Mouse (Mus musculus) lung, embryonic 14.5 days (tissue): ENCODE results near the gene 4930513O06Rik. TPM values are rescaled to one million over a fixed set of nuclear protein-coding genes. Genes with fewer than 3 reads are reported as not detected.

Experiments used
- ATAC-seq: fragments of 200-750 bp; cut with Nextera tagmentation; 2 replicates; pipeline ENCODE4 v1.8.0; 2017; ENCODE audit warnings: mild to moderate bottlenecking, moderate TSS enrichment, moderate library complexity; ENCODE audit not compliant: insufficient read depth
- DNase-seq: peaks from one replicate; pipeline ENCODE4 v3.0.0-alpha.2; 2015
- H3K27ac ChIP-seq: fragments of 300-500 bp; sonication (generic); 2 replicates; pipeline ENCODE4 v1.5.1; 2014; ENCODE audit warnings: low read depth, mild to moderate bottlenecking, moderate library complexity
- H3K27me3 ChIP-seq: fragments of 300-500 bp; sonication (generic); 2 replicates; pipeline ENCODE4 v1.6.1; 2014; ENCODE audit warnings: low read length, control low read depth; ENCODE audit not compliant: insufficient read depth
- H3K36me3 ChIP-seq: fragments of 300-500 bp; sonication (generic); 2 replicates; pipeline ENCODE4 v1.6.1; 2014; ENCODE audit warnings: control low read depth; ENCODE audit not compliant: insufficient read depth
- H3K4me1 ChIP-seq: fragments of 300-500 bp; sonication (generic); 2 replicates; pipeline ENCODE4 v1.6.1; 2014; ENCODE audit warnings: antibody characterized with exemption, control low read depth; ENCODE audit not compliant: insufficient read depth
- H3K4me2 ChIP-seq: fragments of 300-500 bp; sonication (generic); 2 replicates; pipeline ENCODE4 v1.6.1; 2014; ENCODE audit warnings: mild to moderate bottlenecking
- H3K4me3 ChIP-seq: fragments of 300-500 bp; sonication (generic); 2 replicates; pipeline ENCODE4 v1.5.1; 2014; ENCODE audit warnings: low read depth, low read length
- H3K9ac ChIP-seq: fragments of 300-500 bp; sonication (generic); 2 replicates; pipeline ENCODE4 v1.6.1; 2014
- H3K9me3 ChIP-seq: fragments of 300-500 bp; sonication (generic); 2 replicates; pipeline ENCODE4 v1.6.1; 2016; ENCODE audit warnings: low read depth, low read length, control low read depth
- CTCF ChIP-seq: IDR thresholded peaks from 2 replicates; pipeline ENCODE4 v1.5.1; 2016; ENCODE audit warnings: antibody characterized with exemption, low read depth
- WGBS: fragments of 180-500 bp; shearing (Covaris S2); extraction: QIAGEN DNeasy Blood & Tissue Kit; methylation state at CpG from one replicate; pipeline ENCODE4 v1.1.7; 2014; 5-methylcytosine and 5-hydroxymethylcytosine counted together
- polyA plus RNA-seq: library from polyadenylated mRNA; unstranded; fragments of >200 nt; fragmentation: Nextera tagmentation; extraction: Ambion mirVana; gene quantifications from 2 replicates; pipeline ENCODE4 v1.2.1, GENCODE M21; 2014

4930513O06Rik gene
- polyA plus RNA-seq = not detected in 2 replicates

DNA sequence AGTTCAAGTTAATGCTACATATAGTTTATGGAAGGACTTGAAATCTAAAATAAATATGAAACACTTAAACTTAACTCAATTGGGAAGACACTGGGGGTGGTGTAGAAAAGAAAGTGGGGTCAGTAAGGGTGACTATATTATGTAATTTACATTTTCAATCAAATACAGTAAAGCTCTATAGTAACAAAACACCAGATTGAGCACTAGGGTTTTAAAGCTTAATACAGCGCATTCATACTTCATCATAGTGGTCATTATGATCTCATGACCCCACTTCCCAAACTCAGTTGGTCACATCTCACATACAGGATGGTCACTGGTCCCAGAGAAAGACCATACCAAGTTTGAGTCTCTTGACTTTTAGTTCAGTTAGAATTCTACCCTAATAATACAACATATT, at the start of gene 4930513O06Rik:
TSS of gene 4930513O06Rik (plus strand) at position 301 of the 400 bp plus-strand sequence.
- WGBS = 97% methylated on average over 1 of the region's 1 CpGs
- Histone ChIP-seq H3K4me2 (no peak within 1 kb of the TSS), H3K36me3 (no peaks in the 10 kb centered on the region), H3K9me3 (no peaks in the 10 kb centered on the region), H3K4me1 (no peaks in the 10 kb centered on the region), H3K27ac (no peak within 1 kb of the TSS), H3K4me3 (no peak within 1 kb of the TSS), H3K9ac (no peak within 1 kb of the TSS), H3K27me3 (no peaks in the 10 kb centered on the region)
- DNase-seq = no peak
- TF ChIP-seq CTCF = no peak
- no peak for ATAC-seq

DNA sequence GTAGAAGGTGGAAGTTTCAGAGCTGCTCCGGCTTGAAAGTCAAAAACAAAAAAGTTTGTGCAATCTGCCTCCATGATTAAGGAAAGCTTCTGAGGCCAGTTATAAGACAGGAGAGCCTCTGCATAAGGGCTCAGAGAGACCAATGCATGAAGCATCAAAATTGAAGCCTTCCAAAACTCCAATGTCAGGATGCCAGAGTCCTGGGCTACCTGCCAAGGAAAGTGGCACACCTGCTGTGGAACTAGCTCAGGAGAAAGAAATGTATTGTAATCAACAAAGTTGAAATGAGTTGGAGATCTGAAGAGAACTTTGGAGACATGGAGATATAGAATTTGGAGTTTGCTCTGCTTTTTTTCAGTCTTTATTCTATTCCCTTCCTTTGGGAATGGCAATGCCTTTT, 48.4 kb upstream of the 4930513O06Rik start:
- Histone ChIP-seq H3K27me3 (no peaks in the 10 kb centered on the region), H3K4me3 (no peak overlapping the region), H3K4me1 (no peaks in the 10 kb centered on the region), H3K36me3 (no peaks in the 10 kb centered on the region), H3K9ac (no peak overlapping the region), H3K4me2 (no peak overlapping the region), H3K9me3 (no peaks in the 10 kb centered on the region), H3K27ac (no peak overlapping the region)
- no peak for ATAC-seq
- no peak for DNase-seq
- TF ChIP-seq CTCF = no peak
- WGBS = 92% methylated on average over 1 of the region's 1 CpGs

DNA sequence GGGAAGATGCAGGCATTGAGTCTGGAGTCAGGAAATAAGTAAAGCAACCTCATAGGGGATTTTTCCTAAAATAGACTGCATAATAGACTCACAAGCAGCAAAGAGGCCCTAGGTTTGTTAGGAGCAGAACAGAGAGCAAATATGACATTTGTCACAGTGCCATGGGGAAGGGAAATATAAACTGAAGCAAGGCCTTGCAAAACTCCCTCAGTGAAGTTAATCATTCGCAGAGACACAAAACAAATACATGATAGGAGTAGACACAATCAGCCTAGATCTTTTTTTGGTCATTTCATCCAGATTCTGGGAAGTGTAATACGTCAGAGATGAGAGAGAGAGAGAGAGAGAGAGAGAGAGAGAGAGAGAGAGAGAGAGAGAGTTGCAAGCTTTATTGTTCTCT, 46.7 kb upstream of the 4930513O06Rik start:
- Histone ChIP-seq H3K4me3 (no peak overlapping the region), H3K4me1 (no peaks in the 10 kb centered on the region), H3K27me3 (no peaks in the 10 kb centered on the region), H3K9ac (no peak overlapping the region), H3K9me3 (no peaks in the 10 kb centered on the region), H3K27ac (no peak overlapping the region), H3K36me3 (no peaks in the 10 kb centered on the region), H3K4me2 (no peak overlapping the region)
- TF ChIP-seq CTCF = no peak
- ATAC-seq (no peak), DNase-seq (peak; percentile 29)
- WGBS = 40% methylated on average over 2 of the region's 2 CpGs

GRCm38 (mm10) chrX:139041148-139041547, 44.9 kb upstream of the 4930513O06Rik start:
- DNase-seq = no peak
- H3K9me3 ChIP-seq = no peaks in the 10 kb centered on the region
- TF ChIP-seq CTCF = no peak
- H3K4me1 ChIP-seq = no peaks in the 10 kb centered on the region
- H3K27me3 ChIP-seq = no peaks in the 10 kb centered on the region
- no peak overlapping the region for H3K4me2 ChIP-seq
- H3K36me3 ChIP-seq = no peaks in the 10 kb centered on the region
- H3K4me3 ChIP-seq = no peak overlapping the region
- ATAC-seq = no peak
- no peak overlapping the region for H3K9ac ChIP-seq
- H3K27ac ChIP-seq = no peak overlapping the region
- WGBS = 76% methylated on average over 1 of the region's 1 CpGs

GRCm38 (mm10) chrX:139051976-139052375, 34.1 kb upstream of the 4930513O06Rik start:
- no peak overlapping the region for H3K4me3 ChIP-seq
- WGBS = 34% methylated on average over 1 of the region's 1 CpGs
- no peak overlapping the region for H3K27ac ChIP-seq
- no peak overlapping the region for H3K9ac ChIP-seq
- H3K27me3 ChIP-seq = no peaks in the 10 kb centered on the region
- no peak for TF ChIP-seq CTCF
- H3K4me2 ChIP-seq = no peak overlapping the region
- no peaks in the 10 kb centered on the region for H3K4me1 ChIP-seq
- H3K36me3 ChIP-seq = no peaks in the 10 kb centered on the region
- ATAC-seq = peak; percentile 83
- H3K9me3 ChIP-seq = no peaks in the 10 kb centered on the region
- DNase-seq = peak; percentile 78

- DNase-seq = no peak
- H3K36me3 ChIP-seq = no peaks in the 10 kb centered on the region
- no peaks in the 10 kb centered on the region for H3K4me1 ChIP-seq
- H3K4me2 ChIP-seq = no peak overlapping the region
- no peak overlapping the region for H3K9ac ChIP-seq
- H3K9me3 ChIP-seq = no peaks in the 10 kb centered on the region
- WGBS = 47% methylated on average over 1 of the region's 1 CpGs
- TF ChIP-seq CTCF = no peak
- no peak for ATAC-seq
- H3K4me3 ChIP-seq = no peak overlapping the region
- H3K27me3 ChIP-seq = no peaks in the 10 kb centered on the region
- no peak overlapping the region for H3K27ac ChIP-seq
Observed at GRCm38 (mm10) chrX:139053149-139053548, 32.9 kb upstream of the 4930513O06Rik start.

DNA sequence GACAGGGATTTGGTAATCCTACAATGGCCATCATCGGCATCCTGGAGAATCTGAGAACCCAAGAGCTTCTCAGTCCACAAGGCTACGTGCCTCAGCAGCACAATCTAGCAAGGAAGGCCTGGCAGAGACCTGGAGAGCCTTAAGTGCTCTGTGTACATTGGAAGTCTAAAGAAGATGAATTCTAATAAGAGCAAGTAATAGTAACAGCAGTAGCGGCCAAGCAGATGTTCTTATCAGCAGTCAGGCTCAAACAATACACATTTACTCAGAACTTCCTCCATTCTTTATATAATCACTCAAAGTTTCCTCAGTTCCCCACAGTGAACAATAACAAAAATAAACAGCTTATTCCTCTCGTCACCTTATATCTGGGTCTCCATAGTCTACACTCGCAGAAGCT, 22.0 kb upstream of the 4930513O06Rik start:
- ATAC-seq = no peak; the same call in 1 of the 2 replicates
- no peak for TF ChIP-seq CTCF

GRCm38 (mm10) chrX:139078493-139078892, 7.5 kb upstream of the 4930513O06Rik start:
- Histone ChIP-seq H3K9me3 (no peaks in the 10 kb centered on the region), H3K4me1 (no peaks in the 10 kb centered on the region), H3K4me2 (no peak overlapping the region), H3K9ac (no peak overlapping the region), H3K36me3 (no peaks in the 10 kb centered on the region), H3K4me3 (no peak overlapping the region), H3K27me3 (no peaks in the 10 kb centered on the region), H3K27ac (no peak overlapping the region)
- no peak for DNase-seq
- TF ChIP-seq CTCF = no peak
- ATAC-seq = no peak
- WGBS = 93% methylated on average over 2 of the region's 2 CpGs

More for the DNA sequence above, 22.0 kb upstream of the 4930513O06Rik start:
- Histone ChIP-seq H3K27me3 (no peaks in the 10 kb centered on the region), H3K9me3 (no peaks in the 10 kb centered on the region), H3K9ac (no peak overlapping the region), H3K36me3 (no peaks in the 10 kb centered on the region), H3K4me3 (no peak overlapping the region), H3K27ac (no peak overlapping the region), H3K4me2 (no peak overlapping the region), H3K4me1 (no peaks in the 10 kb centered on the region)
- WGBS = 60% methylated on average over 5 of the region's 5 CpGs
- DNase-seq = peak; percentile 3
